Mouse (Mus musculus) liver, embryonic 13.5 days (tissue): Measurements from ENCODE around the gene Mtcl1. TPM values are rescaled to one million over a fixed set of nuclear protein-coding genes. Genes with fewer than 3 reads are reported as not detected.

ENCODE experiments used
- ATAC-seq: fragments of 200-750 bp; cut with Nextera tagmentation; 2 replicates; pipeline ENCODE4 v1.8.0; 2017; ENCODE audit warnings: low read depth, mild to moderate bottlenecking, moderate number of reproducible peaks, moderate library complexity
- DNase-seq: peaks from one replicate; pipeline ENCODE4 v3.0.0; 2022
- H3K27ac ChIP-seq: fragments of 300-500 bp; sonication (generic); 2 replicates; pipeline ENCODE4 v1.5.1; 2015; ENCODE audit warnings: moderate library complexity, mild to moderate bottlenecking, inconsistent platforms
- H3K27me3 ChIP-seq: fragments of 300-500 bp; sonication (generic); 2 replicates; pipeline ENCODE4 v1.6.1; 2015; ENCODE audit warnings: mild to moderate bottlenecking, inconsistent platforms
- H3K36me3 ChIP-seq: fragments of 300-500 bp; sonication (generic); 2 replicates; pipeline ENCODE4 v1.6.1; 2015; ENCODE audit warnings: mild to moderate bottlenecking, inconsistent platforms
- H3K4me1 ChIP-seq: fragments of 300-500 bp; sonication (generic); replicated peaks from 2 replicates; pipeline ENCODE4 v1.6.1; 2015; ENCODE audit warnings: inconsistent platforms
- H3K4me2 ChIP-seq: fragments of 300-500 bp; sonication (generic); 2 replicates; pipeline ENCODE4 v1.6.1; 2015; ENCODE audit warnings: inconsistent platforms, mild to moderate bottlenecking, moderate library complexity
- H3K4me3 ChIP-seq: fragments of 300-500 bp; sonication (generic); replicated peaks from 2 replicates; pipeline ENCODE4 v1.5.1; 2015; ENCODE audit warnings: mild to moderate bottlenecking, inconsistent platforms
- H3K9ac ChIP-seq: fragments of 300-500 bp; sonication (generic); 2 replicates; pipeline ENCODE4 v1.6.1; 2015; ENCODE audit warnings: mild to moderate bottlenecking, inconsistent platforms
- H3K9me3 ChIP-seq: fragments of 300-500 bp; sonication (generic); replicated peaks from 2 replicates; pipeline ENCODE4 v1.6.1; 2016; ENCODE audit warnings: inconsistent platforms
- WGBS: fragments of 180-500 bp; shearing (Covaris S2); methylation state at CpG from one replicate; pipeline ENCODE4 v1.1.7; 2015; ENCODE audit not compliant: insufficient replicate concordance; 5-methylcytosine and 5-hydroxymethylcytosine counted together
- polyA plus RNA-seq: library from polyadenylated mRNA; unstranded; fragments of >200 nt; fragmentation: Nextera tagmentation; extraction: Ambion mirVana; gene quantifications from 2 replicates; pipeline ENCODE4 v1.2.1, GENCODE M21; 2015

The Mtcl1 gene
- polyA plus RNA-seq, 1 experiment from 2014 or later: 0.12 TPM

GRCm38 (mm10) chr17:66357171-66358025, 92.2 kb downstream of the Mtcl1 start:
- DNase-seq (no peak), ATAC-seq (no peak)
- H3K27me3 ChIP-seq: no peaks in the 10 kb centered on the region
- no peak overlapping the region for H3K9ac ChIP-seq
- peaks cover 12% of the 10 kb centered on the region; the same call in 1 of the 2 replicates for H3K4me1 ChIP-seq
- H3K27ac ChIP-seq: no peak overlapping the region
- H3K4me3 ChIP-seq: no peak overlapping the region
- H3K9me3 ChIP-seq: no peaks in the 10 kb centered on the region
- 66% methylated on average over 9 of the region's 9 CpGs for WGBS
- H3K4me2 ChIP-seq: no peak overlapping the region
- no peaks in the 10 kb centered on the region for H3K36me3 ChIP-seq

GRCm38 (mm10) chr17:66353907-66354306, 95.6 kb downstream of the Mtcl1 start:
- DNase-seq (no peak), ATAC-seq (peak; percentile 62)
- H3K9ac ChIP-seq: no peak overlapping the region
- no peak overlapping the region for H3K27ac ChIP-seq
- H3K9me3 ChIP-seq: no peaks in the 10 kb centered on the region
- H3K4me3 ChIP-seq: no peak overlapping the region
- H3K4me1 ChIP-seq: peaks cover 12% of the 10 kb centered on the region; the same call in 1 of the 2 replicates
- 69% methylated on average over 14 of the region's 14 CpGs for WGBS
- H3K27me3 ChIP-seq: no peaks in the 10 kb centered on the region
- no peak overlapping the region for H3K4me2 ChIP-seq
- no peaks in the 10 kb centered on the region for H3K36me3 ChIP-seq

GRCm38 (mm10) chr17:66352847-66353643, 96.5 kb downstream of the Mtcl1 start:
- H3K27ac ChIP-seq: no peak overlapping the region
- WGBS: 12% methylated on average over 20 of the region's 20 CpGs
- H3K4me2 ChIP-seq: peak overlapping the region; percentile 32; the same call in 1 of the 2 replicates
- DNase-seq (no peak), ATAC-seq (peak; percentile 34; the same call in 1 of the 2 replicates)
- H3K27me3 ChIP-seq: no peaks in the 10 kb centered on the region
- no peak overlapping the region for H3K9ac ChIP-seq
- no peak overlapping the region for H3K4me3 ChIP-seq
- H3K36me3 ChIP-seq: no peaks in the 10 kb centered on the region
- H3K9me3 ChIP-seq: no peaks in the 10 kb centered on the region
- peaks cover 12% of the 10 kb centered on the region; the same call in 1 of the 2 replicates for H3K4me1 ChIP-seq

- H3K36me3 ChIP-seq: no peaks in the 10 kb centered on the region
- H3K9me3 ChIP-seq: no peaks in the 10 kb centered on the region
- DNase-seq: no peak
- H3K27ac ChIP-seq: no peak overlapping the region
- H3K4me3 ChIP-seq: no peak overlapping the region
- H3K9ac ChIP-seq: no peak overlapping the region
- H3K4me2 ChIP-seq: no peak overlapping the region
- WGBS: 58% methylated on average over 6 of the region's 6 CpGs
- H3K27me3 ChIP-seq: no peaks in the 10 kb centered on the region
- no peak for ATAC-seq
- peaks cover 12% of the 10 kb centered on the region; the same call in 1 of the 2 replicates for H3K4me1 ChIP-seq
Measured at GRCm38 (mm10) chr17:66352219-66352618, 97.3 kb downstream of the Mtcl1 start.

- Histone ChIP-seq H3K36me3 (no peaks in the 10 kb centered on the region), H3K4me1 (peaks cover 12% of the 10 kb centered on the region; the same call in 1 of the 2 replicates), H3K9me3 (no peaks in the 10 kb centered on the region), H3K9ac (no peak overlapping the region), H3K27me3 (no peaks in the 10 kb centered on the region), H3K4me2 (no peak overlapping the region), H3K4me3 (no peak overlapping the region), H3K27ac (no peak overlapping the region)
- ATAC-seq: no peak
- WGBS: 77% methylated on average over 11 of the region's 11 CpGs
- no peak for DNase-seq
Measured at GRCm38 (mm10) chr17:66350689-66351088, 98.9 kb downstream of the Mtcl1 start.

GRCm38 (mm10) chr17:66350127-66350526, 99.4 kb downstream of the Mtcl1 start:
- no peak for ATAC-seq
- Histone ChIP-seq H3K4me1 (peaks cover 12% of the 10 kb centered on the region; the same call in 1 of the 2 replicates), H3K27me3 (no peaks in the 10 kb centered on the region), H3K36me3 (no peaks in the 10 kb centered on the region), H3K4me3 (no peak overlapping the region), H3K27ac (no peak overlapping the region), H3K9ac (no peak overlapping the region), H3K4me2 (no peak overlapping the region), H3K9me3 (no peaks in the 10 kb centered on the region)
- DNase-seq: no peak
- WGBS: 80% methylated on average over 15 of the region's 15 CpGs

- Histone ChIP-seq H3K36me3 (no peaks in the 10 kb centered on the region), H3K9ac (no peak overlapping the region), H3K4me1 (no peaks in the 10 kb centered on the region), H3K4me2 (no peak overlapping the region), H3K27me3 (no peaks in the 10 kb centered on the region), H3K27ac (no peak overlapping the region), H3K4me3 (no peak overlapping the region), H3K9me3 (no peaks in the 10 kb centered on the region)
- DNase-seq (no peak), ATAC-seq (no peak)
- WGBS: 74% methylated on average over 11 of the region's 11 CpGs
Measured at GRCm38 (mm10) chr17:66346378-66346777, 103.2 kb downstream of the Mtcl1 start.

- Histone ChIP-seq H3K4me3 (no peak overlapping the region), H3K9me3 (no peaks in the 10 kb centered on the region), H3K27me3 (no peaks in the 10 kb centered on the region), H3K36me3 (no peaks in the 10 kb centered on the region), H3K9ac (no peak overlapping the region), H3K27ac (no peak overlapping the region), H3K4me1 (no peaks in the 10 kb centered on the region), H3K4me2 (no peak overlapping the region)
- ATAC-seq (no peak), DNase-seq (no peak)
- WGBS: 80% methylated on average over 15 of the region's 15 CpGs
Measured at GRCm38 (mm10) chr17:66345680-66346079, 103.9 kb downstream of the Mtcl1 start.

GRCm38 (mm10) chr17:66342932-66343331, 106.6 kb downstream of the Mtcl1 start:
- no peak for DNase-seq
- Histone ChIP-seq H3K4me3 (no peak overlapping the region), H3K4me1 (no peaks in the 10 kb centered on the region), H3K4me2 (no peak overlapping the region), H3K27ac (no peak overlapping the region), H3K36me3 (no peaks in the 10 kb centered on the region), H3K27me3 (no peaks in the 10 kb centered on the region), H3K9me3 (no peaks in the 10 kb centered on the region), H3K9ac (no peak overlapping the region)
- ATAC-seq: no peak
- WGBS: 80% methylated on average over 18 of the region's 18 CpGs

GRCm38 (mm10) chr17:66341670-66342069, 107.9 kb downstream of the Mtcl1 start:
- Histone ChIP-seq H3K4me2 (no peak overlapping the region), H3K27ac (no peak overlapping the region), H3K27me3 (no peaks in the 10 kb centered on the region), H3K4me1 (no peaks in the 10 kb centered on the region), H3K9me3 (no peaks in the 10 kb centered on the region), H3K4me3 (no peak overlapping the region), H3K9ac (no peak overlapping the region), H3K36me3 (no peaks in the 10 kb centered on the region)
- ATAC-seq: no peak
- 63% methylated on average over 6 of the region's 6 CpGs for WGBS
- DNase-seq: no peak

- 54% methylated on average over 12 of the region's 12 CpGs for WGBS
- no peak overlapping the region for H3K4me3 ChIP-seq
- H3K27ac ChIP-seq: no peak overlapping the region
- no peaks in the 10 kb centered on the region for H3K36me3 ChIP-seq
- DNase-seq: no peak
- no peaks in the 10 kb centered on the region for H3K4me1 ChIP-seq
- no peak overlapping the region for H3K4me2 ChIP-seq
- no peak for ATAC-seq
- H3K9ac ChIP-seq: no peak overlapping the region
- H3K9me3 ChIP-seq: no peaks in the 10 kb centered on the region
- no peaks in the 10 kb centered on the region for H3K27me3 ChIP-seq
Measured at GRCm38 (mm10) chr17:66340798-66341197, 108.8 kb downstream of the Mtcl1 start.
